Mouse (Mus musculus): ENCODE data around the gene Schip1. TPM values are rescaled to one million over a fixed set of nuclear protein-coding genes. Genes with fewer than 3 reads are reported as not detected.

The Schip1 gene
- polyA plus RNA-seq, 1 experiment from 2014 or later, result 29.7 TPM

- peak overlapping the region; percentile 97; the same call in 1 of the 2 replicates for H3K27ac ChIP-seq (ENCODE audit: low read length)
- H3K4me3 ChIP-seq (ENCODE audit: low read length), result peak overlapping the region; percentile 80
- H3K4me1 ChIP-seq (ENCODE audit: control insufficient read depth, insufficient read depth, low read length), result peaks cover 9% of the 10 kb centered on the region
- ATAC-seq, result no peak
- peak overlapping the region; percentile 97 for H3K4me2 ChIP-seq (ENCODE audit: low read depth, low read length)
- no peaks in the 10 kb centered on the region for H3K27me3 ChIP-seq (replicated peaks; ENCODE audit: control insufficient read depth, insufficient read depth, low read length)
- H3K36me3 ChIP-seq (ENCODE audit: control insufficient read depth, insufficient read depth, low read length), result no peaks in the 10 kb centered on the region
- 9% methylated on average over 9 of the region's 9 CpGs for WGBS
- H3K9ac ChIP-seq (ENCODE audit: low read depth, low read length), result peak overlapping the region; percentile 93
- no peaks in the 10 kb centered on the region for H3K9me3 ChIP-seq (ENCODE audit: control insufficient read depth, low read length)
Measured at GRCm38 (mm10) chr3:68495736-68496242, 431.2 kb downstream of the Schip1 start.

- H3K36me3 ChIP-seq (ENCODE audit: control insufficient read depth, insufficient read depth, low read length), result no peaks in the 10 kb centered on the region
- peak overlapping the region; percentile 80 for H3K4me3 ChIP-seq (ENCODE audit: low read length)
- H3K4me1 ChIP-seq (ENCODE audit: control insufficient read depth, insufficient read depth, low read length), result peaks cover 9% of the 10 kb centered on the region
- H3K4me2 ChIP-seq (ENCODE audit: low read depth, low read length), result peak overlapping the region; percentile 44; the same call in 1 of the 2 replicates
- no peaks in the 10 kb centered on the region for H3K9me3 ChIP-seq (ENCODE audit: control insufficient read depth, low read length)
- H3K9ac ChIP-seq (ENCODE audit: low read depth, low read length), result no peak overlapping the region
- WGBS, result 60% methylated on average over 6 of the region's 6 CpGs
- no peak for ATAC-seq
- H3K27me3 ChIP-seq (replicated peaks; ENCODE audit: control insufficient read depth, insufficient read depth, low read length), result no peaks in the 10 kb centered on the region
- H3K27ac ChIP-seq (ENCODE audit: low read length), result no peak overlapping the region
Measured at GRCm38 (mm10) chr3:68496513-68496912, 431.9 kb downstream of the Schip1 start.

- no peak for ATAC-seq
- Histone ChIP-seq H3K4me2 (ENCODE audit: low read depth, low read length) (no peak overlapping the region), H3K27me3 (replicated peaks; ENCODE audit: control insufficient read depth, insufficient read depth, low read length) (no peaks in the 10 kb centered on the region), H3K4me3 (ENCODE audit: low read length) (no peak overlapping the region), H3K9me3 (ENCODE audit: control insufficient read depth, low read length) (no peaks in the 10 kb centered on the region), H3K4me1 (ENCODE audit: control insufficient read depth, insufficient read depth, low read length) (peaks cover 6% of the 10 kb centered on the region; the same call in 1 of the 2 replicates), H3K36me3 (ENCODE audit: control insufficient read depth, insufficient read depth, low read length) (no peaks in the 10 kb centered on the region), H3K9ac (ENCODE audit: low read depth, low read length) (no peak overlapping the region), H3K27ac (ENCODE audit: low read length) (no peak overlapping the region)
- WGBS, result 79% methylated on average over 6 of the region's 6 CpGs
Measured at GRCm38 (mm10) chr3:68499532-68500152, 435.0 kb downstream of the Schip1 start.

GRCm38 (mm10) chr3:68504838-68505237 is 440.2 kb downstream of the Schip1 start:
- Histone ChIP-seq H3K27me3 (replicated peaks; ENCODE audit: control insufficient read depth, insufficient read depth, low read length) (no peaks in the 10 kb centered on the region), H3K9ac (ENCODE audit: low read depth, low read length) (no peak overlapping the region), H3K4me2 (ENCODE audit: low read depth, low read length) (no peak overlapping the region), H3K4me1 (ENCODE audit: control insufficient read depth, insufficient read depth, low read length) (peaks cover 8% of the 10 kb centered on the region), H3K9me3 (ENCODE audit: control insufficient read depth, low read length) (no peaks in the 10 kb centered on the region), H3K36me3 (ENCODE audit: control insufficient read depth, insufficient read depth, low read length) (no peaks in the 10 kb centered on the region), H3K4me3 (ENCODE audit: low read length) (no peak overlapping the region), H3K27ac (ENCODE audit: low read length) (no peak overlapping the region)
- WGBS, result 79% methylated on average over 3 of the region's 3 CpGs
- ATAC-seq, result no peak

- ATAC-seq, result no peak
- H3K27ac ChIP-seq (ENCODE audit: low read length), result no peak overlapping the region
Measured at GRCm38 (mm10) chr3:68506769-68507318, 442.2 kb downstream of the Schip1 start.

GRCm38 (mm10) chr3:68508629-68509028 is 444.0 kb downstream of the Schip1 start:
- no peaks in the 10 kb centered on the region for H3K27me3 ChIP-seq (replicated peaks; ENCODE audit: control insufficient read depth, insufficient read depth, low read length)
- peaks cover 14% of the 10 kb centered on the region for H3K4me1 ChIP-seq (ENCODE audit: control insufficient read depth, insufficient read depth, low read length)
- no peak overlapping the region for H3K9ac ChIP-seq (ENCODE audit: low read depth, low read length)
- peak; percentile 56 for ATAC-seq
- no peaks in the 10 kb centered on the region for H3K36me3 ChIP-seq (ENCODE audit: control insufficient read depth, insufficient read depth, low read length)
- no peak overlapping the region for H3K27ac ChIP-seq (ENCODE audit: low read length)
- H3K4me2 ChIP-seq (ENCODE audit: low read depth, low read length), result no peak overlapping the region
- H3K9me3 ChIP-seq (ENCODE audit: control insufficient read depth, low read length), result no peaks in the 10 kb centered on the region
- 44% methylated on average over 6 of the region's 6 CpGs for WGBS
- no peak overlapping the region for H3K4me3 ChIP-seq (ENCODE audit: low read length)

More at GRCm38 (mm10) chr3:68506769-68507318, 442.2 kb downstream of the Schip1 start:
- H3K4me2 ChIP-seq (ENCODE audit: low read depth, low read length), result no peak overlapping the region
- H3K36me3 ChIP-seq (ENCODE audit: control insufficient read depth, insufficient read depth, low read length), result no peaks in the 10 kb centered on the region
- peaks cover 8% of the 10 kb centered on the region for H3K4me1 ChIP-seq (ENCODE audit: control insufficient read depth, insufficient read depth, low read length)
- H3K9me3 ChIP-seq (ENCODE audit: control insufficient read depth, low read length), result no peaks in the 10 kb centered on the region
- H3K4me3 ChIP-seq (ENCODE audit: low read length), result no peak overlapping the region
- 42% methylated on average over 7 of the region's 7 CpGs for WGBS
- H3K27me3 ChIP-seq (replicated peaks; ENCODE audit: control insufficient read depth, insufficient read depth, low read length), result no peaks in the 10 kb centered on the region
- H3K9ac ChIP-seq (ENCODE audit: low read depth, low read length), result no peak overlapping the region

- H3K4me2 ChIP-seq (ENCODE audit: low read depth, low read length), result no peak overlapping the region
- H3K27me3 ChIP-seq (replicated peaks; ENCODE audit: control insufficient read depth, insufficient read depth, low read length), result no peaks in the 10 kb centered on the region
- ATAC-seq, result no peak
- WGBS, result 80% methylated on average over 5 of the region's 5 CpGs
- H3K9ac ChIP-seq (ENCODE audit: low read depth, low read length), result no peak overlapping the region
- H3K36me3 ChIP-seq (ENCODE audit: control insufficient read depth, insufficient read depth, low read length), result no peaks in the 10 kb centered on the region
- no peak overlapping the region for H3K4me3 ChIP-seq (ENCODE audit: low read length)
- H3K27ac ChIP-seq (ENCODE audit: low read length), result no peak overlapping the region
- no peaks in the 10 kb centered on the region for H3K9me3 ChIP-seq (ENCODE audit: control insufficient read depth, low read length)
- H3K4me1 ChIP-seq (ENCODE audit: control insufficient read depth, insufficient read depth, low read length), result peaks cover 16% of the 10 kb centered on the region
Measured at GRCm38 (mm10) chr3:68510872-68511271, 446.3 kb downstream of the Schip1 start.

GRCm38 (mm10) chr3:68511744-68512143 is 447.1 kb downstream of the Schip1 start:
- WGBS, result 76% methylated on average over 4 of the region's 4 CpGs
- Histone ChIP-seq H3K4me1 (ENCODE audit: control insufficient read depth, insufficient read depth, low read length) (peaks cover 16% of the 10 kb centered on the region), H3K4me3 (ENCODE audit: low read length) (no peak overlapping the region), H3K27me3 (replicated peaks; ENCODE audit: control insufficient read depth, insufficient read depth, low read length) (no peaks in the 10 kb centered on the region), H3K9ac (ENCODE audit: low read depth, low read length) (no peak overlapping the region), H3K4me2 (ENCODE audit: low read depth, low read length) (no peak overlapping the region), H3K9me3 (ENCODE audit: control insufficient read depth, low read length) (no peaks in the 10 kb centered on the region), H3K36me3 (ENCODE audit: control insufficient read depth, insufficient read depth, low read length) (no peaks in the 10 kb centered on the region), H3K27ac (ENCODE audit: low read length) (no peak overlapping the region)
- ATAC-seq, result no peak

- Histone ChIP-seq H3K9ac (ENCODE audit: low read depth, low read length) (no peak overlapping the region), H3K27ac (ENCODE audit: low read length) (no peak overlapping the region), H3K36me3 (ENCODE audit: control insufficient read depth, insufficient read depth, low read length) (no peaks in the 10 kb centered on the region), H3K4me1 (ENCODE audit: control insufficient read depth, insufficient read depth, low read length) (peaks cover 13% of the 10 kb centered on the region), H3K9me3 (ENCODE audit: control insufficient read depth, low read length) (no peaks in the 10 kb centered on the region), H3K27me3 (replicated peaks; ENCODE audit: control insufficient read depth, insufficient read depth, low read length) (no peaks in the 10 kb centered on the region), H3K4me2 (ENCODE audit: low read depth, low read length) (no peak overlapping the region), H3K4me3 (ENCODE audit: low read length) (no peak overlapping the region)
- 52% methylated on average over 11 of the region's 11 CpGs for WGBS
- ATAC-seq, result no peak
Measured at GRCm38 (mm10) chr3:68512327-68512726, 447.7 kb downstream of the Schip1 start.

Measured in intestine, embryonic 16.5 days (tissue).